In the genomic region with DNA sequence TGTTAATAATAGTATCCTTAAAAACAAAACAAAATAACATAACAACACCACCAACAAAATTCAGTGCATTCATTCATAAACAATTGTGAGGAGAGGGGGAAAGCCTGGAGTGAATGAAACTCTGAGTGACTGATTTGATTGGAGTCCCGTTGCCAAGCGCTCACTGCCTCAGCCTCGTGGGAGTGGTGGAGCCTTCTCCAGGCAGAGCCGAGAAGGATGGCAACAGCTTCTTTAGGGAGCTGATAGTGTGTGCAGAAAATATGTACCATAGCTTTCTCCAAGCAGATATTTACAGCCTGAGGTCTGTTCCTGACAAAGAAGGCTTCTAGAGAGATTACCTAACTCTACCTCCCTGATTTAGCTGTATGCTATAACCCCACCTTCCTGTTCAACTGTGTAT, we compare ENCODE assay signal across 30 mouse cellular contexts.
DNase-seq lines count a peak whose midpoint lies in the region; ATAC-seq lines count a peak whose summit lies in the region.
"Had no signal": no experiment of that assay in that cellular context is flagged by ENCODE, and none has a peak within 500 bp of the region (broad histone marks: within the 10 kb centered on the region; RNA-seq: fewer than 3 reads in every experiment).

No protein-coding gene starts in this region.

- no peak overlapping the region for H3K4me2 ChIP-seq in heart, embryonic 16.5 days (ENCODE audit: low read depth, low read length)
- H3K4me2 ChIP-seq in heart, embryonic 11.5 days = no peak overlapping the region
- H3K4me2 ChIP-seq: embryonic facial prominence, embryonic 15.5 days; forebrain, embryonic 12.5 days; heart, embryonic 15.5 days; hindbrain, embryonic 13.5 days; midbrain, embryonic 12.5 days; neural tube, embryonic 15.5 days had no signal

- H3K36me3 ChIP-seq in heart, embryonic 16.5 days (ENCODE audit: control insufficient read depth, insufficient read depth) = no peaks in the 10 kb centered on the region
- H3K36me3 ChIP-seq in heart, embryonic 11.5 days (ENCODE audit: control insufficient read depth, insufficient read depth, low read length) = no peaks in the 10 kb centered on the region
- H3K36me3 ChIP-seq: embryonic facial prominence, embryonic 10.5 days; embryonic facial prominence, embryonic 15.5 days; forebrain, embryonic 12.5 days; heart, embryonic 15.5 days; hindbrain, embryonic 13.5 days; midbrain, embryonic 12.5 days; neural tube, embryonic 15.5 days had no signal

- ATAC-seq in heart, embryonic 16.5 days (replicated peaks; ENCODE audit: extremely low read depth, insufficient read depth, low FRiP score) = 0 out of 2 replicates have a peak, but pooled peaks have one; percentile 14
- no peak for ATAC-seq in heart, embryonic 11.5 days (replicated peaks; ENCODE audit: insufficient number of reproducible peaks, low FRiP score, low TSS enrichment)
- ATAC-seq in common myeloid progenitor, adult 5-6 weeks (replicated peaks; ENCODE audit: low read depth, poor library complexity, severe bottlenecking) = 0 out of 2 replicates have a peak, but pooled peaks have one; percentile 42
- ATAC-seq: CD4-positive, CD25-positive, alpha-beta regulatory T cell, adult 4 months had no signal

- H3K9me3 ChIP-seq in heart, embryonic 16.5 days (replicated peaks; ENCODE audit: control insufficient read depth, low read length) = no peaks in the 10 kb centered on the region
- H3K9me3 ChIP-seq in heart, embryonic 11.5 days (replicated peaks; ENCODE audit: control insufficient read depth, low read length) = no peaks in the 10 kb centered on the region
- H3K9me3 ChIP-seq: embryonic facial prominence, embryonic 10.5 days; embryonic facial prominence, embryonic 15.5 days; forebrain, embryonic 12.5 days; heart, embryonic 15.5 days; hindbrain, embryonic 13.5 days; midbrain, embryonic 12.5 days; neural tube, embryonic 15.5 days had no signal

- H3K9ac ChIP-seq in heart, embryonic 16.5 days (ENCODE audit: low read length) = peak overlapping the region; percentile 38
- H3K9ac ChIP-seq in heart, embryonic 11.5 days (ENCODE audit: low read depth, low read length) = no peak overlapping the region
- H3K9ac ChIP-seq: embryonic facial prominence, embryonic 15.5 days; forebrain, embryonic 12.5 days; heart, embryonic 15.5 days; hindbrain, embryonic 13.5 days; liver, embryonic 14.5 days; midbrain, embryonic 12.5 days; neural tube, embryonic 15.5 days had no signal

- H3K4me1 ChIP-seq in heart, embryonic 16.5 days (ENCODE audit: control insufficient read depth, insufficient read depth, low read length) = peaks cover 9% of the 10 kb centered on the region
- no peaks in the 10 kb centered on the region for H3K4me1 ChIP-seq in heart, embryonic 11.5 days (ENCODE audit: control insufficient read depth, insufficient read depth, low read length)
- H3K4me1 ChIP-seq: embryonic facial prominence, embryonic 10.5 days; embryonic facial prominence, embryonic 15.5 days; forebrain, embryonic 12.5 days; midbrain, embryonic 12.5 days; neural tube, embryonic 15.5 days had no signal

- DNase-seq in ovary, adult 18-20 months (ENCODE audit: low spot score) = peak; percentile 19
- DNase-seq in ovary, postnatal 14 days (ENCODE audit: low spot score) = no peak
- DNase-seq in yolk sac, embryonic 10.5 days (ENCODE audit: low spot score) = peak; percentile 12
- no peak for DNase-seq in layer of hippocampus, postnatal 25 days (ENCODE audit: extremely low spot score in 1 of 2, low spot score in 1 of 2)
- DNase-seq: adrenal gland, postnatal 14 days; cerebellum, adult 18-20 months; cerebellum, postnatal 10 days; gastrocnemius, adult 2 months; gastrocnemius, postnatal 36 days; heart, postnatal 4 days; kidney, adult 11 months; kidney, postnatal 14 days; layer of hippocampus, adult 9-11 months; liver; lung, adult 2 months; right cerebral cortex, postnatal 14 days; thymus, adult 2 months; thymus, postnatal 36 days had no signal

- no peak overlapping the region for H3K4me3 ChIP-seq in heart, embryonic 16.5 days (ENCODE audit: low read length)
- no peak overlapping the region for H3K4me3 ChIP-seq in heart, embryonic 11.5 days (ENCODE audit: low read depth, low read length)
- H3K4me3 ChIP-seq: embryonic facial prominence, embryonic 10.5 days; embryonic facial prominence, embryonic 15.5 days; forebrain, embryonic 12.5 days; gastrocnemius, adult 2 months; heart, embryonic 15.5 days; hindbrain, embryonic 13.5 days; midbrain, embryonic 12.5 days; neural tube, embryonic 15.5 days had no signal

- no peak overlapping the region for H3K27ac ChIP-seq in heart, embryonic 16.5 days (ENCODE audit: low read length)
- H3K27ac ChIP-seq in heart, embryonic 11.5 days (ENCODE audit: low read depth, low read length) = no peak overlapping the region
- H3K27ac ChIP-seq: embryonic facial prominence, embryonic 10.5 days; embryonic facial prominence, embryonic 15.5 days; forebrain, embryonic 12.5 days; gastrocnemius, adult 2 months; heart, embryonic 15.5 days; hindbrain, embryonic 13.5 days; liver, embryonic 14.5 days; midbrain, embryonic 12.5 days; neural tube, embryonic 15.5 days had no signal

- H3K27me3 ChIP-seq in heart, embryonic 16.5 days (ENCODE audit: control insufficient read depth, insufficient read depth, low read length) = no peaks in the 10 kb centered on the region
- no peaks in the 10 kb centered on the region for H3K27me3 ChIP-seq in heart, embryonic 11.5 days (ENCODE audit: control insufficient read depth, insufficient read depth, low read length)
- H3K27me3 ChIP-seq: embryonic facial prominence, embryonic 15.5 days; forebrain, embryonic 12.5 days; heart, embryonic 15.5 days; hindbrain, embryonic 13.5 days; midbrain, embryonic 12.5 days; neural tube, embryonic 15.5 days had no signal

- WGBS in heart, embryonic 16.5 days = 35% methylated on average over 4 of the region's 4 CpGs
- 45% methylated on average over 4 of the region's 4 CpGs for WGBS in heart, embryonic 11.5 days (ENCODE audit: insufficient replicate concordance)

Comparison
In these comparisons a context has a peak if more than half of its experiments do, and no peak if none do; other contexts are left out.
1. DNase-seq: peak in ovary, adult 18-20 months (single experiment) and yolk sac, embryonic 10.5 days (single experiment); none in ovary, postnatal 14 days (single experiment) and layer of hippocampus, postnatal 25 days (0 of 2).